Mouse (Mus musculus) CH12.LX (cell line): Measurements from ENCODE around the gene Prelid3b. TPM values are rescaled to one million over a fixed set of nuclear protein-coding genes. Genes with fewer than 3 reads are reported as not detected.
A peak's percentile ranks its signal among the peaks of the same experiment; 100 is the strongest.

Experiments used
- CHD1 ChIP-seq: IDR thresholded peaks from 2 replicates; pipeline ENCODE4 v1.6.1; 2012; ENCODE audit warnings: low read depth, low read length, improper control_type of control experiment, inconsistent platforms
- E2F4 ChIP-seq: IDR thresholded peaks from 2 replicates; pipeline ENCODE4 v1.6.1; 2011; ENCODE audit warnings: low read depth, low read length, improper control_type of control experiment; ENCODE audit not compliant: insufficient replicate concordance
- ELF1 ChIP-seq: IDR thresholded peaks from 2 replicates; pipeline ENCODE4 v1.6.1; 2014; ENCODE audit warnings: low read depth, mild to moderate bottlenecking, inconsistent platforms, low read length, improper control_type of control experiment
- EP300 ChIP-seq: IDR thresholded peaks from 2 replicates; pipeline ENCODE4 v1.6.1; 2011; ENCODE audit warnings: low read length, improper control_type of control experiment
- HCFC1 ChIP-seq: IDR thresholded peaks from 2 replicates; pipeline ENCODE4 v1.6.1; 2012; ENCODE audit warnings: low read depth, mild to moderate bottlenecking, inconsistent platforms, low read length, improper control_type of control experiment
- IRF4 ChIP-seq: IDR thresholded peaks from 2 replicates; pipeline ENCODE4 v1.6.1; 2014; ENCODE audit warnings: low read depth, mild to moderate bottlenecking, inconsistent platforms, low read length, improper control_type of control experiment
- JUN ChIP-seq: IDR thresholded peaks from 2 replicates; pipeline ENCODE4 v1.6.1; 2011; ENCODE audit warnings: low read depth, mild to moderate bottlenecking, low read length, improper control_type of control experiment, moderate library complexity; ENCODE audit not compliant: insufficient read depth
- JUND ChIP-seq: conservative IDR thresholded peaks from 2 replicates; pipeline ENCODE4 v1.6.1; 2011; ENCODE audit warnings: low read depth, low read length, improper control_type of control experiment
- MAX ChIP-seq: IDR thresholded peaks from 2 replicates; pipeline ENCODE4 v1.6.1; 2011; ENCODE audit warnings: low read length, improper control_type of control experiment
- MAZ ChIP-seq: IDR thresholded peaks from 2 replicates; pipeline ENCODE4 v1.6.1; 2012; ENCODE audit warnings: low read depth, mild to moderate bottlenecking, inconsistent platforms, low read length, improper control_type of control experiment, moderate library complexity
- MEF2A ChIP-seq: IDR thresholded peaks from 2 replicates; pipeline ENCODE4 v1.6.1; 2014; ENCODE audit warnings: low read depth, mild to moderate bottlenecking, inconsistent platforms, low read length, improper control_type of control experiment, borderline replicate concordance
- NELFE ChIP-seq: IDR thresholded peaks from 2 replicates; pipeline ENCODE4 v1.6.1; 2011; ENCODE audit warnings: low read depth, low read length, improper control_type of control experiment
- NRF1 ChIP-seq: IDR thresholded peaks from 2 replicates; pipeline ENCODE4 v1.6.1; 2014; ENCODE audit warnings: low read depth, mild to moderate bottlenecking, inconsistent platforms, low read length, improper control_type of control experiment, moderate library complexity
- PAX5 ChIP-seq: IDR thresholded peaks from 2 replicates; pipeline ENCODE4 v1.6.1; 2012; ENCODE audit warnings: low read length, inconsistent platforms, mixed read lengths
- POLR2A ChIP-seq: IDR thresholded peaks from 2 replicates; pipeline ENCODE4 v1.6.1; 2011; ENCODE audit warnings: low read depth, mild to moderate bottlenecking, improper control_type of control experiment, low read length
- RCOR1 ChIP-seq: conservative IDR thresholded peaks from 2 replicates; pipeline ENCODE4 v1.6.1; 2012; ENCODE audit warnings: low read depth, mild to moderate bottlenecking, inconsistent platforms, low read length, improper control_type of control experiment
- SIN3A ChIP-seq: IDR thresholded peaks from 2 replicates; pipeline ENCODE4 v1.6.1; 2012; ENCODE audit warnings: low read length, improper control_type of control experiment, inconsistent platforms
- SMC3 ChIP-seq: IDR thresholded peaks from 2 replicates; pipeline ENCODE4 v1.6.1; 2011; ENCODE audit warnings: low read depth, low read length, improper control_type of control experiment
- TBP ChIP-seq: conservative IDR thresholded peaks from 2 replicates; pipeline ENCODE4 v1.6.1; 2011; ENCODE audit warnings: low read depth, low read length, improper control_type of control experiment
- TCF12 ChIP-seq: IDR thresholded peaks from 2 replicates; pipeline ENCODE4 v1.6.1; 2014; ENCODE audit warnings: low read depth, mild to moderate bottlenecking, inconsistent platforms, low read length, improper control_type of control experiment
- ZC3H11A ChIP-seq: IDR thresholded peaks from 2 replicates; pipeline ENCODE4 v1.6.1; 2012; ENCODE audit warnings: low read depth, mild to moderate bottlenecking, inconsistent platforms, low read length, improper control_type of control experiment
- ZKSCAN1 ChIP-seq: IDR thresholded peaks from 2 replicates; pipeline ENCODE4 v1.6.1; 2012; ENCODE audit warnings: low read depth, inconsistent platforms, low read length, improper control_type of control experiment, borderline replicate concordance
- ZMIZ1 ChIP-seq: IDR thresholded peaks from 2 replicates; pipeline ENCODE4 v1.6.1; 2012; ENCODE audit warnings: low read depth, mild to moderate bottlenecking, inconsistent platforms, low read length, improper control_type of control experiment
- polyA plus RNA-seq: library from polyadenylated mRNA; unstranded; fragments of >175 nt; gene quantifications from 2 replicates; pipeline ENCODE4 v1.2.1, GENCODE M21; 2012; ENCODE audit warnings: low read depth; ENCODE audit not compliant: insufficient read length
- total RNA-seq, 2 experiments: library from RNA; depleted of rRNA; stranded (reverse); fragments of 300-350 nt in 1 of 2; fragments of >200 nt in 1 of 2; gene quantifications; 2 replicates each; pipeline ENCODE4 v1.2.3; 2012 to 2014

The Prelid3b gene
- total and polyA plus RNA-seq, 3 experiments: 90.3 to 187 (median 179) TPM

DNA sequence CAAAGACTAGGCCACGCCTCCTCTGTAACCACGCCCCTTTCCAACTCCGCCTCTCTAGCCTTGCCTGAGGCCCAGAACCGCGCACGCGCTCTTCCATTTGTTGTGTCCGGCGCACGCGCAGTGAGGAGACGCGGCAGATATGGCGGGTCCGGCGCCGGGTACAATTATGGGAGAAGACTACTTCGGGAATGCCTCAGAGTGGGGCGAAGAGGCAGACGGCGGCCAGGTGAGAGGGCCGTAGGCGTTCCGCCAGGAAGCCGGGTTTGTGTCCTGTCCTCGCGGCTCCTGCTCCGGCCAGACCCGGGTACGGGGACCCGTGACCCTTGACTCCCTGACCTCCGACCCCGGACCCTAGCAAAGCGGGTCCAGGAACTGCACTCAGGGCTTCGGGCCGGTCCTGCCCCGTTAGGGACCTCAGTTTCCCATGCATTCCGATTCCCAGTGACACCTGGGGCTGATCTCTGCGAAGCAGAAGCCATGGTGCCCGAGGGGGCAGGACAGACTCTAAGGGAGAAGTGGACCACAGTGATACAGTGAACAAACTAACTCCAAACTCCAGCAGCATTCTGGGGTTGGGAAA, 57.1 kb downstream of the Prelid3b start, which contains the start of gene Nelfcd (continued):
- TF ChIP-seq NELFE (peak; percentile 83), ELF1 (no peak), E2F4 (no peak), EP300 (no peak), POLR2A (peak; percentile 81), ZC3H11A (no peak), JUN (no peak), IRF4 (no peak), TCF12 (peak; percentile 60), MEF2A (0 out of 2 replicates have a peak, but pooled peaks have one; percentile 11), HCFC1 (peak; percentile 58; the same call in 1 of the 2 replicates), MAZ (no peak), JUND (no peak), PAX5 (no peak), RCOR1 (no peak), CHD1 (no peak), TBP (no peak), MAX (no peak), ZMIZ1 (no peak), ZKSCAN1 (no peak), SMC3 (no peak), SIN3A (peak; percentile 65; the same call in 1 of the 2 replicates), NRF1 (peak; percentile 100)
- TF ChIP-seq, all 38 proteins: peak for 9

Other genes starting within 250 kb of the Prelid3b start
- 393 and 452 TPM in 2 replicates for gene Gnas, start 188.8 kb downstream of the Prelid3b start, total RNA-seq (2012; rRNA removed)
- 365 and 369 TPM in 2 replicates for gene Gnas, start 188.8 kb downstream of the Prelid3b start, total RNA-seq (2014; rRNA removed)
- gene Gnas, start 188.8 kb downstream of the Prelid3b start, polyA plus RNA-seq: 502 and 537 TPM in 2 replicates
- gene Gm20721, start 126.4 kb downstream of the Prelid3b start, total RNA-seq (2012; rRNA removed): 48.9 and 55.7 TPM in 2 replicates
- not detected in 2 replicates for gene Gm20721, start 126.4 kb downstream of the Prelid3b start, total RNA-seq (2014; rRNA removed)
- gene Gm20721, start 126.4 kb downstream of the Prelid3b start, polyA plus RNA-seq: 259 and 363 TPM in 2 replicates
- 44.6 and 45.2 TPM in 2 replicates for gene Nelfcd, start 57.3 kb downstream of the Prelid3b start, total RNA-seq (2012; rRNA removed)
- gene Nelfcd, start 57.3 kb downstream of the Prelid3b start, total RNA-seq (2014; rRNA removed): 39.1 and 41.5 TPM in 2 replicates
- 50.5 and 52.3 TPM in 2 replicates for gene Nelfcd, start 57.3 kb downstream of the Prelid3b start, polyA plus RNA-seq
- gene Ctsz, start 34.0 kb downstream of the Prelid3b start, total RNA-seq (2012; rRNA removed): 417 and 423 TPM in 2 replicates
- 135 and 141 TPM in 2 replicates for gene Ctsz, start 34.0 kb downstream of the Prelid3b start, total RNA-seq (2014; rRNA removed)
- 219 and 264 TPM in 2 replicates for gene Ctsz, start 34.0 kb downstream of the Prelid3b start, polyA plus RNA-seq
- not detected in 2 replicates for gene Tubb1, start 22.4 kb downstream of the Prelid3b start, total RNA-seq (2012; rRNA removed)
- not detected in 2 replicates for gene Tubb1, start 22.4 kb downstream of the Prelid3b start, total RNA-seq (2014; rRNA removed)
- gene Tubb1, start 22.4 kb downstream of the Prelid3b start, polyA plus RNA-seq: not detected in 2 replicates
- gene Atp5e, start 9.0 kb downstream of the Prelid3b start, total RNA-seq (2012; rRNA removed): 699 and 716 TPM in 2 replicates
- gene Atp5e, start 9.0 kb downstream of the Prelid3b start, total RNA-seq (2014; rRNA removed): 664 and 673 TPM in 2 replicates
- 251 and 338 TPM in 2 replicates for gene Atp5e, start 9.0 kb downstream of the Prelid3b start, polyA plus RNA-seq
- 0.59 TPM in 2 replicates for gene Zfp831, start 170.5 kb upstream of the Prelid3b start, total RNA-seq (2012; rRNA removed)
- 0.48 and 0.58 TPM in 2 replicates for gene Zfp831, start 170.5 kb upstream of the Prelid3b start, total RNA-seq (2014; rRNA removed)
- gene Zfp831, start 170.5 kb upstream of the Prelid3b start, polyA plus RNA-seq: 0.91 and 0.99 TPM in 2 replicates